Mouse (Mus musculus) kidney, postnatal 25 days (tissue): ENCODE results near the gene Sbk3.

ENCODE experiments used
- DNase-seq, 2 experiments: peaks; one replicate each; pipeline ENCODE4 v3.0.0; 2021; ENCODE audit warnings: mixed read lengths in 2 of 2

Sbk3 gene

GRCm38 (mm10) chr7:4928323-4928722 is 42.6 kb downstream of the Sbk3 start:
- DNase-seq, result no peak

GRCm38 (mm10) chr7:4927711-4928110 is 43.3 kb downstream of the Sbk3 start:
- DNase-seq, result no peak

GRCm38 (mm10) chr7:4926849-4927248 is 44.1 kb downstream of the Sbk3 start:
- no peak for DNase-seq

DNA sequence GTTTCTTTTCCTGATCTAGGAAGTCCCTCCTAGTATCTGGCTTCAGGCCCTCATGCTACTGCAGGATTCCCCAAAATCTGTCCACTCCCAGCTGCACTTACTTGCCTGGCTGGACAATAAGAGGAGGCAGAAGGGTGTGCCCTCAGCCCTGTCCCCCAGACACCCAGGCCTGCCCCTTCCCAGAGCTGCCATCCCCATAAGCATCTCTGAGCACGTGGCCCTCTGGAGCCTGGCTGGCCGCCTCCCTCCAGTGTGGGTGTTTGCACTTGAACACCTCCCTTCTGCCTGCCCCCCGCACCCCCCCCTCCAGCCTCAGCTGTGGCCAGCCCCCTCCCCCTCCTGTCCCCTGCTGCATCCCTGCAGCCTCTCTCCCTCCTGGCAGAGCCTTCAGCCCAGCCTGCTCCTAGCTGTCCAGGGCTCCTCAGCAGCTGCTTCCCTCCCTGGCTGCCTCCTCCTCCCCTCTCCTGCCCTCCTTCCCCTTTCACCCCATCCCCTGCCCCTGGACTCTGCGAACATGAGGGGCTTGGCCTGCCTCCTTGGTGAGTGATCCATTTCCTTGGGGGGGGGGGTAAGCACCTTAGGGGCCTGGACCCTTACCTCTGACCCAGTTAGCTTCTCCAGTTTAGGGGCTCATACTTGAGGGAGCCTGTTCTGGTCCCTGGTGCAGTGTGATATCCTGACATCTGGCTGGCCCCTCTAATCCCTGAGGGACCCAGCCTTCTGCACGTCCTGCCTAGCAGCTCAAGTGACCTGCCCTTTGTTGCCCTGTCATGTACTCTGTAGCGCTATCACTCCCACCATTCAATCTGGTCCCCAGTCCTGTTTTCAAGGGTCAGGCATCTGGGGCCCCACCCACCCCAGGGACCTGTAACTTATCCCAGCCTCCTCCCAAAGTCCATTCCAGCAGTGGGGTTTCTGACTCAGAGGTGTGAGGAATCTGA is 45.3 kb downstream of the Sbk3 start, which contains the start of gene Ssc5d:
Gene Ssc5d, plus strand, starts transcription at position 345 of the 941 bp plus-strand sequence.
- peak in 1 of 2 experiments; percentile 56 for DNase-seq

GRCm38 (mm10) chr7:4924891-4925301 is 46.1 kb downstream of the Sbk3 start:
- DNase-seq, result no peak

DNA sequence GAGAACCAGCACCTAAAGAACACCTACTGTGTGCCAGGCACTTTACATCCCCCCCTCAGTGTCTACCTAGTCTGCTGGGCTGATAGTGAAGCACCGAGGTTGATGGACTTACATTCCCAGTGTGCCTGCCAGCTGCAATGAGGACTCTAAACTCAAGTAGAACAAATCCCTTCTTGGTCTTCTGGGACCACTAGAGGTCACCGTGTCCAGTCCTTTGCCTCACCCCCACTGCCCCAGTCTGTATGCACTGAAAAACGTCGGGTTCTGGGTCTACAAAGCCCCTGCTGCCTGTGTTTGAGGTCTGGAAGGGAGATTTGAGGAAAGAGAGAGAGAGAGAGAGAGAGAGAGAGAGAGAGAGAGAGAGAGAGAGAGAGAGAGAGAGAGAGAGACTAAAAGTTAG is 46.5 kb downstream of the Sbk3 start:
- DNase-seq, result no peak

- DNase-seq, result peak; percentile 51 to 76
These were observed 47.2 kb downstream of the Sbk3 start for GRCm38 (mm10) chr7:4923586-4924364.

DNA sequence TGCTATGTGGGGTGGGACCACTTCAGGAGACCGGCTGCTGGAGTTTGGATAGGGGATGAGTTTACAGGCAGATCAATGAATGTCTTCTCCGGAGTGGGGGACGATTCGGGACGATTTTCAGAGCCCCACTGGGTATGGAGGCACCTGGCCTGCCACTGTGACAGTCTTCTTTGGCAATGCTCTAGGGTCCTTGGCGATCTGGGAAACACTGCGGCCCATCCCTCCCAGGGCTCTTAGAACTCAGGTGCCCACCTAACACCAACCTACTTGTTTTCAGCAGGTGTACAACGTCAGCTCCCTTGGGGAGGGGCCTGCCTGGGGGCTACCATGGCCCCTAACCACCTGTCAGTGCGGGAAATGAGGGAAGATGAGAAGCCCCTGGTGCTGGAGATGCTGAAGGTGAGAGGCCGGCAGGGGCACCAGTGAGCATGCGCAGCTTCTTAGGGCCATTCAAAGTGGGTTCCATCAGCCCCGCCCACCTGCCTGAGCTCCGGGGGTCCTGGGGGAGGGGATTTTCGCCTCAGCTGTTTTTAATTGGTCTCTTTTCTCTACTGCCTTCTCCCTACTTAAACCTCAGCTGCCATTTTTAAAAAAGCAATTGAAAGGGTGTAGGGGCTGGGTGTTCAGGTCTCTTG is 47.9 kb downstream of the Sbk3 start:
- peak; percentile 52 to 59 for DNase-seq

DNA sequence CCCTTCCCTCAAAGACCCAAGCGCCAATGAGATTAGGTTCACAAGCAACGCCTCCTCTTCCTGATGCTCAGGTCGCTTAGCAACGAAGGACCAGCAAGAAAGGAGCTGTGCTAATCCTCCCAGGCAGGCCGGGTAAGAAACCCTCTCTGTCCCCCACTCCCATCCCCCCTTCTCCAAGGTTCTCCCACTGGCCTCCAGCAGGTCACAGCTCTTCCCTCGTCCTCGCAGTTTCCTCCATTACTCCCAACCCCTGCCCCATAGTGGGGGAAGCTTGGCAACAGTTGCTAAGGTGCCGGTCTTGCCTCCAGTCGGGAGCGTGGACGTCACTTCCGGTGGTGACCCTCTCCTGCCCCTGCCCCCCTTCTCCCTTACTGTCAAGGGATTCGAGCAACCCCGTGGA is 48.5 kb downstream of the Sbk3 start:
- peak; percentile 77 to 91 for DNase-seq

DNA sequence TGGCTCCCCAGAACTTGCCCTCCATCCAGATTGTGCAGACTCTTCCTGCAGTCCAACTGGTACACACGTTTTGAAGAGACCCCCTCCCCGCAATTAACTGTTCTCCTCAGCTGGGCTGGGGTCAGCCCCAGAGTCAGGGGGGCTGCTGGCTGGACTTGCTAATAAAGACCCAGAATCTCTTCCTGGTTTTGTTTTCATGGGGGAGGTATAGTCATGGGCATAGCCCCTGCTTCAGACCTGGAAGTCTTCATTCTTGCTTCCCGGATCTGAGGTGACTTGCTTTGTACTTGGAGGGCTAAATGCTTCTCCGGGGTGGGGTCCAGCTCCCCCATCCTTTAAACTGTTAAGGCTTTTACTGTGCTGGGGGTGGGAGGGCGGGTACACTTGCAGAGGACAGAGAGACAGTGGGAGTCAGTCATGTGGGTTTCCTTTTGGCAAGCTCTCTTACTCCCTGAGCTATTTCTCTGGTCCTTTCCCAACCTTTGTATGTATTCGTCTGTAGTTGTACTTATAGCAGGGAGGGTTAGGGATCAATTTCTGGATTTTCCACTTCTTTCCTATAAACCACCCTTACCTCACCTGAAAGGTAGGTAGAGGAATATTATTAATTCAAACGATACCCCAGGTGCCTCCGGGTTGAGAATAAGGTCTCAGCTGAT is 49.0 kb downstream of the Sbk3 start, which contains the start of gene Nat14:
Gene Nat14, plus strand, starts transcription at position 205 of the 659 bp plus-strand sequence.
- DNase-seq, result no peak

GRCm38 (mm10) chr7:4920976-4921823 is 49.8 kb downstream of the Sbk3 start:
- DNase-seq, result peak in 1 of 2 experiments; percentile 51

- no peak for DNase-seq
These were observed 50.5 kb downstream of the Sbk3 start for GRCm38 (mm10) chr7:4920496-4920895.

- DNase-seq, result no peak
These were observed 51.0 kb downstream of the Sbk3 start for GRCm38 (mm10) chr7:4919971-4920370.

GRCm38 (mm10) chr7:4919096-4919495 is 51.9 kb downstream of the Sbk3 start:
- DNase-seq, result no peak

GRCm38 (mm10) chr7:4918681-4919080 is 52.3 kb downstream of the Sbk3 start:
- DNase-seq, result no peak

DNA sequence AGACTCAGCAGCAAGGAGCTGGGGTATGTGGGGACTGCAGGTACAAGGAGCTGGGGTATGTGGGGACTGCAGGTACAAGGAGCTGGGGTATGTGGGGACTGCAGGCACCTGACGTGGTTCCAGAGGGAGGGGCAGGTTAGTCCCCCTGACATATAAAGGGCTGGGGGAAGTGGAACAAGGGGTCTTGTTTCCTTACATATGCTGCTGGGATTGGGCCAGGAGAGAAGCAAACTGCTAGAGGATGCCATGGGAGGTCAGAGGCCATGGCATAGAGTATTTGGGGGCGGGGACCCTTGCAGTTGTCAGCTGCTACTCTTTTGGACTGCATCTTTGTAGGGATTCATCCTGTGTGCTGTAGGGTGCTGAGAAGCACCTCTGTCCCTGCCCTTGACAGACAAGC is 53.5 kb downstream of the Sbk3 start:
- no peak for DNase-seq

DNA sequence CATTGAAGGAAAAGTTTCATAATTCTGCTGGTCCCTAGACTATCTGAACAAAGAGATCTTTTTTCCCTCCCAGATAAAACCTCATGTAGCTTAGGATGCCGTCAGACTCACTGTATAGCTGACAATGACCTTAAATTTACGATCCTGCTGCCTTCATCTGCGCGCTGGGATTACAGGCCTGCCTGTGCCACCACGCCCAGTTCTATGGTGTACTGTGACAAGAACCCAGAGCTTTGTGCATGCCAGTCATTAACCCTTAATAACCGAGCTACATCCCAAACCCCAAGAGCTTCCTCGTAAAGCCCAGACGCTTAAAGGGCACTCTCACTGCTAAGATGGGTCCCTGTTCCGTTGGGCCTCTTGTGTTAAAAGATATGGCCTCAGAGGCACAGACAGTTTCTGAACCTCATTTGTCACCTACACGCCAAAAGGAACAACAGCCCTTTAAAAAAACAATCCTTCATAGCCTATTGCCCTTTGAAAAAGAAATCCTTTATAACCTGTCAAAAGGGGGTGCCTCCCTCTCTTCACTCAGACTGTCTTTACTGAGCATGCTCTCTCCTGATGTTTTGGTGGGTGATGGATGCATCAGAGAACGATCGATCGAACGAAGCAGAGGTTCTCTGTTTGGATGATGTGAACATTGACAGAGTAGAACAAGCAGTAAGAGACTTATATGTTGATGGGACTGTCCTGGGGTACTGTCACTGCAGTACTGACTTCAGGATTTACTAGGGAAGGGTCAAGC is 55.1 kb downstream of the Sbk3 start:
- no peak for DNase-seq
